Mouse (Mus musculus): ENCODE results near the gene Celsr3. TPM values are rescaled to one million over a fixed set of nuclear protein-coding genes. Genes with fewer than 3 reads are reported as not detected.

Celsr3 gene
- polyA plus RNA-seq (2012; rRNA removed): 1.0 and 1.1 TPM in 2 replicates

- DNase-seq (ENCODE audit: low read depth): no peak
Observed at GRCm38 (mm10) chr9:108825820-108826699, at the start of gene Celsr3. Gene Celsr3 (plus strand): TSS chr9:108826320.

- DNase-seq (ENCODE audit: low read depth): no peak
Observed at GRCm38 (mm10) chr9:108776614-108777013, 49.5 kb upstream of the Celsr3 start.

- no peak for DNase-seq (ENCODE audit: low read depth)
Observed at GRCm38 (mm10) chr9:108777276-108777675, 48.8 kb upstream of the Celsr3 start.

- no peak for DNase-seq (ENCODE audit: low read depth)
Observed at GRCm38 (mm10) chr9:108780959-108781358, 45.2 kb upstream of the Celsr3 start.

- DNase-seq (ENCODE audit: low read depth): no peak
Observed at GRCm38 (mm10) chr9:108781891-108782290, 44.2 kb upstream of the Celsr3 start.

GRCm38 (mm10) chr9:108782836-108783547 lies 43.1 kb upstream of the Celsr3 start:
- no peak for DNase-seq (ENCODE audit: low read depth)

GRCm38 (mm10) chr9:108783548-108784463 lies 42.3 kb upstream of the Celsr3 start, which contains the start of gene Ip6k2:
Gene Ip6k2 (plus strand): TSS chr9:108783796.
- DNase-seq (ENCODE audit: low read depth): no peak

GRCm38 (mm10) chr9:108785416-108785815 lies 40.7 kb upstream of the Celsr3 start:
- DNase-seq (ENCODE audit: low read depth): no peak

- DNase-seq (ENCODE audit: low read depth): no peak
Observed at GRCm38 (mm10) chr9:108786494-108786893, 39.6 kb upstream of the Celsr3 start.

- DNase-seq (ENCODE audit: low read depth): no peak
Observed at GRCm38 (mm10) chr9:108787080-108787479, 39.0 kb upstream of the Celsr3 start.

- DNase-seq (ENCODE audit: low read depth): no peak
Observed at GRCm38 (mm10) chr9:108788713-108789112, 37.4 kb upstream of the Celsr3 start.

- no peak for DNase-seq (ENCODE audit: low read depth)
Observed at GRCm38 (mm10) chr9:108792307-108792706, 33.8 kb upstream of the Celsr3 start.

- no peak for DNase-seq (ENCODE audit: low read depth)
Observed at GRCm38 (mm10) chr9:108792730-108793129, 33.4 kb upstream of the Celsr3 start.

GRCm38 (mm10) chr9:108795281-108795680 lies 30.8 kb upstream of the Celsr3 start:
- DNase-seq (ENCODE audit: low read depth): no peak

GRCm38 (mm10) chr9:108795762-108796161 lies 30.4 kb upstream of the Celsr3 start:
- DNase-seq (ENCODE audit: low read depth): no peak

GRCm38 (mm10) chr9:108796351-108796981 lies 29.7 kb upstream of the Celsr3 start:
- no peak for DNase-seq (ENCODE audit: low read depth)

GRCm38 (mm10) chr9:108797477-108797876 lies 28.6 kb upstream of the Celsr3 start:
- DNase-seq (ENCODE audit: low read depth): no peak

- DNase-seq (ENCODE audit: low read depth): no peak
Observed at GRCm38 (mm10) chr9:108798508-108799075, 27.5 kb upstream of the Celsr3 start.

GRCm38 (mm10) chr9:108799564-108799963 lies 26.6 kb upstream of the Celsr3 start:
- DNase-seq (ENCODE audit: low read depth): no peak

- DNase-seq (ENCODE audit: low read depth): no peak
Observed at GRCm38 (mm10) chr9:108805768-108806167, 20.4 kb upstream of the Celsr3 start.

GRCm38 (mm10) chr9:108806379-108806778 lies 19.7 kb upstream of the Celsr3 start:
- DNase-seq (ENCODE audit: low read depth): no peak
